Mouse (Mus musculus): Measurements from ENCODE around the gene Fbxo10.

- TF ChIP-seq CTCF (IDR thresholded peaks at IDR 0.05) = no peak; the same call in 1 of the 2 replicates
- no peak for TF ChIP-seq POLR2A (IDR thresholded peaks at IDR 0.05; ENCODE audit: insufficient read depth, low read depth, low read length)
Observed at GRCm38 (mm10) chr4:45097198-45097872, 12.9 kb upstream of the Fbxo10 start.
